Comparison of ENCODE assay signal across 8 mouse cellular contexts in genomic region chr13:74025151-74026081, GRCm38 (mm10). TPM values are rescaled to one million over a fixed set of nuclear protein-coding genes. Genes with fewer than 3 reads are reported as not detected.
DNase-seq lines count a peak whose midpoint lies in the region; ATAC-seq and TF ChIP-seq lines count a peak whose summit lies in the region.

No protein-coding gene starts in this region.

- no peak overlapping the region for H3K4me2 ChIP-seq in midbrain, embryonic 13.5 days (replicated peaks)
- no peak overlapping the region for H3K4me2 ChIP-seq in kidney, postnatal 0 days (ENCODE audit: low read length)
- H3K4me2 ChIP-seq in midbrain, postnatal 0 days (ENCODE audit: low read depth, low read length, poor library complexity, severe bottlenecking), result no peak overlapping the region

- 84% methylated on average over 4 of the region's 4 CpGs for WGBS in midbrain, embryonic 10.5 days
- 70% methylated on average over 4 of the region's 4 CpGs for whole genome bisulfite sequencing in midbrain, embryonic 13.5 days
- 70% methylated on average over 4 of the region's 4 CpGs for WGBS in kidney, postnatal 0 days
- 58% methylated on average over 4 of the region's 4 CpGs for WGBS in midbrain, postnatal 0 days

- peak; percentile 18 for DNase-seq in midbrain, embryonic 10.5 days (ENCODE audit: low spot score)
- peak; percentile 24 to 46 for DNase-seq in adrenal gland, postnatal 36 days
- DNase-seq in heart, adult 11 months, result peak; percentile 94
- DNase-seq in kidney, postnatal 0 days (ENCODE audit: low spot score), result peak; percentile 22
- peak; percentile 27 for DNase-seq in midbrain, postnatal 0 days (ENCODE audit: low spot score)
- no peak for DNase-seq in frontal cortex, adult 2 months (ENCODE audit: extremely low spot score in 1 of 2, low spot score in 1 of 2)

- H3K9ac ChIP-seq in midbrain, embryonic 13.5 days (replicated peaks), result no peak overlapping the region
- no peak overlapping the region for H3K9ac ChIP-seq in kidney, postnatal 0 days (ENCODE audit: low read depth, low read length)
- no peak overlapping the region for H3K9ac ChIP-seq in midbrain, postnatal 0 days (replicated peaks; ENCODE audit: low read length, poor library complexity, severe bottlenecking)

- no peaks in the 10 kb centered on the region for H3K9me3 ChIP-seq in midbrain, embryonic 10.5 days (replicated peaks)
- no peaks in the 10 kb centered on the region for H3K9me3 ChIP-seq in midbrain, embryonic 13.5 days
- no peaks in the 10 kb centered on the region for H3K9me3 ChIP-seq in kidney, postnatal 0 days (replicated peaks; ENCODE audit: low read length)
- no peaks in the 10 kb centered on the region for H3K9me3 ChIP-seq in midbrain, postnatal 0 days (ENCODE audit: low read length)

- TF ChIP-seq CTCF in kidney, postnatal 0 days (IDR thresholded peaks at IDR 0.05; ENCODE audit: low read depth), result no peak
- no peak for TF ChIP-seq CTCF in midbrain, postnatal 0 days (IDR thresholded peaks at IDR 0.05)

- H3K36me3 ChIP-seq in midbrain, embryonic 10.5 days, result no peaks in the 10 kb centered on the region
- no peaks in the 10 kb centered on the region for H3K36me3 ChIP-seq in midbrain, embryonic 13.5 days
- no peaks in the 10 kb centered on the region for H3K36me3 ChIP-seq in kidney, postnatal 0 days (ENCODE audit: insufficient read depth, low read length)
- peaks cover 15% of the 10 kb centered on the region; the same call in 1 of the 2 replicates for H3K36me3 ChIP-seq in midbrain, postnatal 0 days (ENCODE audit: insufficient read depth, low read length)

- no peak overlapping the region for H3K27ac ChIP-seq in midbrain, embryonic 10.5 days (replicated peaks)
- no peak overlapping the region; the same call in 1 of the 2 replicates for H3K27ac ChIP-seq in midbrain, embryonic 13.5 days
- no peak overlapping the region for H3K27ac ChIP-seq in kidney, postnatal 0 days
- H3K27ac ChIP-seq in midbrain, postnatal 0 days (ENCODE audit: low read depth, low read length), result no peak overlapping the region

- no peaks in the 10 kb centered on the region for H3K4me1 ChIP-seq in midbrain, embryonic 10.5 days
- H3K4me1 ChIP-seq in midbrain, embryonic 13.5 days (replicated peaks), result 0 out of 2 replicates have a peak, but pooled peaks cover 7% of the 10 kb centered on the region
- no peaks in the 10 kb centered on the region for H3K4me1 ChIP-seq in kidney, postnatal 0 days (replicated peaks; ENCODE audit: insufficient read depth, low read length)
- H3K4me1 ChIP-seq in midbrain, postnatal 0 days (ENCODE audit: insufficient read depth, low read length), result no peaks in the 10 kb centered on the region

- H3K27me3 ChIP-seq in midbrain, embryonic 10.5 days (ENCODE audit: low read depth, poor library complexity, severe bottlenecking), result no peaks in the 10 kb centered on the region
- H3K27me3 ChIP-seq in midbrain, embryonic 13.5 days, result no peaks in the 10 kb centered on the region
- H3K27me3 ChIP-seq in kidney, postnatal 0 days (ENCODE audit: insufficient read depth, low read length), result no peaks in the 10 kb centered on the region
- no peaks in the 10 kb centered on the region for H3K27me3 ChIP-seq in midbrain, postnatal 0 days (ENCODE audit: insufficient read depth, low read length)

- ATAC-seq in midbrain, embryonic 13.5 days, result no peak; the same call in 1 of the 2 replicates
- ATAC-seq in kidney, postnatal 0 days (replicated peaks; ENCODE audit: low FRiP score, low read depth), result no peak
- ATAC-seq in midbrain, postnatal 0 days (ENCODE audit: low FRiP score), result no peak
- no peak for ATAC-seq in monocyte, adult 5-6 weeks (replicated peaks; ENCODE audit: insufficient number of reproducible peaks, low FRiP score, low TSS enrichment, poor library complexity, severe bottlenecking)

- H3K4me3 ChIP-seq in midbrain, embryonic 10.5 days, result no peak overlapping the region
- no peak overlapping the region for H3K4me3 ChIP-seq in midbrain, embryonic 13.5 days (replicated peaks)
- H3K4me3 ChIP-seq in kidney, postnatal 0 days (replicated peaks; ENCODE audit: low read depth, low read length), result no peak overlapping the region
- no peak overlapping the region for H3K4me3 ChIP-seq in midbrain, postnatal 0 days (ENCODE audit: low read depth, low read length)

RNA-seq across cellular contexts. Expression of gene Tppp, which starts 16.2 kb away (rescaled TPM):
- polyA plus RNA-seq in midbrain, embryonic 10.5 days (2016; fragmentation: Nextera tagmentation; extraction: Ambion mirVana), result 1.00 and 1.9 TPM in 2 replicates
- polyA plus RNA-seq in midbrain, embryonic 13.5 days (2015; fragmentation: Nextera tagmentation; extraction: Ambion mirVana), result 6.4 and 6.7 TPM in 2 replicates
- 10 to 100 TPM; 10.1 to 14.2 TPM for total RNA-seq in adrenal gland, postnatal 36 days (2021)
- 0.42 and 0.56 TPM in 2 replicates for polyA plus RNA-seq in kidney, postnatal 0 days (2015; fragmentation: Nextera tagmentation; extraction: Ambion mirVana)
- total RNA-seq in midbrain, postnatal 0 days (2014; rRNA removed), result 34.5 and 35.9 TPM in 2 replicates
- 8.3 and 9.8 TPM in 2 replicates for polyA plus RNA-seq in midbrain, postnatal 0 days (2015; fragmentation: Nextera tagmentation; extraction: Ambion mirVana)
- total RNA-seq in monocyte, adult 5-6 weeks (2017), result 2.7 to 5.5 TPM (median 3.5 TPM) in 3 replicates
- polyA plus RNA-seq in frontal cortex, adult 2 months (2012; rRNA removed), result 236 and 238 TPM in 2 replicates

RNA-seq across cellular contexts. Expression of gene Cep72, which starts 36.7 kb away (rescaled TPM):
- 22.5 and 25.6 TPM in 2 replicates for polyA plus RNA-seq in midbrain, embryonic 10.5 days (2016; fragmentation: Nextera tagmentation; extraction: Ambion mirVana)
- 13.0 and 14.1 TPM in 2 replicates for polyA plus RNA-seq in midbrain, embryonic 13.5 days (2015; fragmentation: Nextera tagmentation; extraction: Ambion mirVana)
- total RNA-seq in adrenal gland, postnatal 36 days (2021), result 1 to 10 TPM; 4.1 to 6.5 TPM
- polyA plus RNA-seq in kidney, postnatal 0 days (2015; fragmentation: Nextera tagmentation; extraction: Ambion mirVana), result 8.7 and 9.7 TPM in 2 replicates
- total RNA-seq in midbrain, postnatal 0 days (2014; rRNA removed), result 3.2 and 8.1 TPM in 2 replicates
- 5.1 and 6.1 TPM in 2 replicates for polyA plus RNA-seq in midbrain, postnatal 0 days (2015; fragmentation: Nextera tagmentation; extraction: Ambion mirVana)
- 1.5 to 3.5 TPM (median 2.3 TPM) in 3 replicates for total RNA-seq in monocyte, adult 5-6 weeks (2017)
- polyA plus RNA-seq in frontal cortex, adult 2 months (2012; rRNA removed), result 1.6 and 1.9 TPM in 2 replicates

Comparison
In these comparisons a context has a peak if more than half of its experiments do, and no peak if none do; other contexts are left out.
1. DNase-seq: peak in midbrain, embryonic 10.5 days (single experiment), adrenal gland, postnatal 36 days (2 of 2), heart, adult 11 months (single experiment), kidney, postnatal 0 days (single experiment) and midbrain, postnatal 0 days (single experiment); none in frontal cortex, adult 2 months (0 of 2).
2. RNA of gene Tppp, which starts 16.2 kb away (polyA plus RNA-seq): 236 to 238 TPM in frontal cortex, adult 2 months; 8.3 to 9.8 TPM in midbrain, postnatal 0 days, 6.4 to 6.7 TPM in midbrain, embryonic 13.5 days, 1.00 to 1.9 TPM in midbrain, embryonic 10.5 days and 0.42 to 0.56 TPM in kidney, postnatal 0 days; every median in the first group is over 10 times any median in the second.